Mouse (Mus musculus) E14TG2a.4 (cell line): ENCODE measurements around the gene Evc.

Experiments
- CTCF ChIP-seq: conservative IDR thresholded peaks from 2 replicates; pipeline ENCODE4 v1.5.1; 2014; ENCODE audit warnings: low read length
- POU5F1 ChIP-seq: IDR thresholded peaks from 2 replicates; pipeline ENCODE4 v1.6.1; 2014; ENCODE audit warnings: low read length, borderline replicate concordance

GRCm38 (mm10) chr5:37241224-37241623 lies 95.5 kb downstream of the Evc start:
- no peak for TF ChIP-seq CTCF
- no peak for TF ChIP-seq POU5F1
